Mouse (Mus musculus) liver, postnatal 0 days (tissue): ENCODE measurements at regions not wholly inside any gene's neighbourhood (a gene's known extent, or its start where the extent isn't known, plus 50 kb on each side); places are given as distances from the start of the nearest gene placed in this dataset.

Experiments used
- CTCF ChIP-seq: sonication (generic); IDR thresholded peaks from 2 replicates; pipeline ENCODE4 v1.5.1; 2016; ENCODE audit warnings: antibody characterized with exemption, low read depth
- EP300 ChIP-seq: IDR thresholded peaks from 2 replicates; pipeline ENCODE4 v1.6.1; 2016; ENCODE audit warnings: antibody characterized with exemption, low read depth, mild to moderate bottlenecking

- TF ChIP-seq CTCF (no peak), EP300 (no peak)
Measured at GRCm38 (mm10) chr17:40455920-40456319, 63.9 kb upstream of the Esp8 start.
